Mouse (Mus musculus) adrenal gland, postnatal 4 days (tissue): ENCODE measurements around the gene Idnk. TPM values are rescaled to one million over a fixed set of nuclear protein-coding genes. Genes with fewer than 3 reads are reported as not detected.
"Not testable (repeated sequence)": the region's sequence is repeated elsewhere in the genome, so short reads cannot be mapped to it uniquely, and the experiment has no call there.

Experiments used
- DNase-seq, 2 experiments: peaks; one replicate each; pipeline ENCODE4 v3.0.0; 2021 to 2022; ENCODE audit warnings: low spot score in 2 of 2, mixed read lengths in 2 of 2
- total RNA-seq, 2 experiments: library from RNA; stranded (reverse); gene quantifications; 2 replicates each; pipeline ENCODE4 v1.2.3; 2021

Gene Idnk
- total RNA-seq, 2 experiments from 2014 or later, result 51.0 to 58.0 TPM

DNA sequence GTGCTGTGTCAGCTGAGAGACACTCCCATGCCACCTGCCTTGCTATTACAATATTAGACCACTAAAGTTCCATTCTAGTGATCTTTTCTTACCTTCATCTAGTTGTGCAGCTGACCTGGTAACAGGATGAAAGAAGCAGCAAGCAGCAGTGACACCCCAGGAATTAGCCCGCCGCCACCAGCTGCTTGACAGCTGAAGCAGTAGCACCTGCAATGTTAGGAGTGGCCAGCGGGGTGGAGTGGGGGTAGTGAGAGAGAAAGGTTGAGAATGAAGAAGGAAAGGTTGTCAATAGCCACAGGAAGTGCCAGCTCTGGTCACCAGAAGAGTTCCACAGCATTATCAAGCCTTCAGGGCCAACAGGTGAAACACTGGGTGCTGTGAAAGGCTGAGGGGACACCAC is 25.8 kb upstream of the Idnk start:
- no peak for DNase-seq

DNA sequence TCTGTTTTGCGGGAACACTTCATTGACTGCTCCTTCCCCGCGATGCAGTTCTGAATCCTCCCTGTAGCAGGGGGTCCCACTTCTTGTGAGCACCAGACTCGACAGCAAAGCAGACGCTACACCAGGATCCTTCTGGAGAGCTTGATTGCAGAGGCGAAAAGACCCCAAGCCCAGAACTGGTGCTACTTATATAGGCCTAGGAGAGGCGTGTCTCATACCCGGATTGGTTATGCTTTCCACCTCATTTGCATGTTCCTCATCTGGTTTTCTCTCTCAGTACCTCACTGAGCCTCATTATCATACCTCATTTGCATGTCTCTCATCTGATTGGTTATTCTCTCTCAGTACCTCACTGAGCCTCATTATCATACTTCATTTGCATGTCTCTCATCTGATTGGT is 10.8 kb upstream of the Idnk start:
- DNase-seq, result not testable (repeated sequence)

DNA sequence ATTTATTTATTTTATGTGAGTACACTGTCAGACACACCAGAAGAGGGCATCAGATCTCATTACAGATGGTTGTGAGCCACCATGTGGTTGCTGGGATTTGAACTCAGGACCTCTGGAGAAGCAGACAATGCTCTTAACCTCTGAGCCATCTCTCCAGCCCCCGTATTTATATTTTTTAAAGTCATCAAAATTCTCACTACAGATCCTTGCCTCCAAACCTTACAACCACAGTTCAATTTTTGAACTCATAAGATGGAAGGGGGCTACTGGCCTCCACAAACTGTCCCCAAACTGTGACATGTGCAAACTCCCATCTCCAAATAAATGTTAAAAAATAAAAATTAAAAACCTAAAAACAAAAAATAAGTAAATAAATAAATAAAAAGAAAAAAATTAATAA is 9.7 kb upstream of the Idnk start:
- no peak for DNase-seq

DNA sequence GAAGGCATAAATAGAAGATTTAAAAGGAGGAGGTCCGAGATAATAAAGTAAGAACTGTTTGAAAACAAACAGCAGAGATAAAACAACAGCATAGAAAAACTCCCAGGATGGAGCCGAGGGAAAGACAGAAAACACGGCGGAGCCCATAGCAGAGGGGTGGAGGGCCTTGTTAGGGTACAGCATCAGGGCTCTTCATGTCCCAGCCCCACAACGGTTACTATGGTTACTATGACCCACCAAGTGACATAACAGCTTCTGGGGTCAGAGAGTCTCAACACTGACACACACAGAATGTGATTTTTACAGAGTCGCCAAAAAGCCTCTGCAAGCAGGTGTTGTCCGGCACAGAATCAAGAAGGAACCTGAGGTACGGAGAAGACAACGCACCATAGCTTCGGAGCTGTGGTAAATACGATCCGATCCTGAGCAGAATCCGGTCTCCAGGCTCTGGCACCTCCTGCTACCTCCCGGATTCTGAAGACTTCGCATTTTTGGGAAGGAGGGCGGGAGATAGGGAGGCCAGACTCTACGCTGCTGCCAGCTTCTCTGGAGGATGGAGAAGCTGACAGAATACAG is 9.1 kb upstream of the Idnk start:
- DNase-seq, result no peak

DNA sequence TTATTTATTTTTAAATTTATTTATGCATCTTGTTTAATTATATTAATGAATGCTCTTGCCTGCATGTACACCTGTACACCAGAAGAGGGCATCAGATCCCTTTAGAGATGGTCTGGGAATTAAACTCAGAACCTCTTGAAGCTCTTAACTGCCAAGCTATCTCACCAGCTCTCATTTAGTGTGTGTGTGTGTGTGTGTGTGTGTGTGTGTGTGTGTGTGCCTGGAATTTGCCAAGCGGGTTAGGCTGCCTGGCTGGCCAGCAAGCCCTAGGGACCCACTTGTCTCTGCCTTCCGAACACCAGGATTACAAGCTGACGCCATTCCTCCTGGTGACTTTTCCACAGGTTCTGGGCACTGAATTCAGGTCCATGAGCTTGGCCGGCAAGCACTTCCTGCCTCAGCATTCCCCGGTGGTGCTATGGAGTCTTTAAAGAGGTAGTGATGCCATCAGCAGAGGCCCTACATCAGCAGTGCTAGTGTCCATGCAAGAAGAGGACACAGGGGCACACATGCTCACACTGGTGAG is 8.4 kb upstream of the Idnk start:
- no peak for DNase-seq

DNA sequence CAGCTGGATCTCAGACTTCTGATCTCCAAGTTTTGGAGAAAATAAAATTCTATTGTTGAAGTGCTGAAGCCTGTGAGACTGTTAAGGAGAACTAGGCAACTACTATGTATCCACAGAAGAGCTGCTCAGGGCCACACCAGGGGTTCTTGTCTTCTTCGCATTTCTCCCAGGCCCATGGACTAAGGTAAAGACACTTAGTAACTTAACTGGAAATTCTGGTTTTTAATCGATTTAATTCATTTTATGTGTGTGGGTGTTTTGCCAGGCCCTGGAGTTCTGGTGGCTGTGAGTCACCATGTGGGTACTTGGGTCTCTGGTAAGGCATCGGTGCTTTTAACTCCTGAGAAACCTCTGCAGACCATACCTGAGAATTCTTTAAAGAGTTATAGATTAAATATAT is 7.8 kb upstream of the Idnk start:
- no peak for DNase-seq

DNA sequence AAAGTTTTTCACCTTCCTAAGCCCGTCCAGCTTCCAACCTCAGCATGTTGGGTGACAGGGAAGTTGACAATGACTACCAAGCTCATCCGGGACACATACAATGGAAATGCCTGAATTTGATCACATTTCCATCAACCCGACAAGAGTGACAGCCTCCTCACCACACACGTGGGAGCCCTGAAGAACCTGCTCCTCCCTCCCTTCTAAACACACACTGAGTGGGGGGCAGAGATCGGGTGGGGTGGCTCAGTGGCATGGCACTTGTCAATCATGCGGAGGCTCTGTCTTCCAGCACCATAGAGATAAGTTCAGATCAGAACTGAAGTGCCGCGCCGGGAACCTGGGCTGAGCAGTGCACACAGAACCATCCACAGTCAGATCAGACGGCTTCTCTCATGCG is 7.0 kb upstream of the Idnk start:
- DNase-seq, result no peak

DNA sequence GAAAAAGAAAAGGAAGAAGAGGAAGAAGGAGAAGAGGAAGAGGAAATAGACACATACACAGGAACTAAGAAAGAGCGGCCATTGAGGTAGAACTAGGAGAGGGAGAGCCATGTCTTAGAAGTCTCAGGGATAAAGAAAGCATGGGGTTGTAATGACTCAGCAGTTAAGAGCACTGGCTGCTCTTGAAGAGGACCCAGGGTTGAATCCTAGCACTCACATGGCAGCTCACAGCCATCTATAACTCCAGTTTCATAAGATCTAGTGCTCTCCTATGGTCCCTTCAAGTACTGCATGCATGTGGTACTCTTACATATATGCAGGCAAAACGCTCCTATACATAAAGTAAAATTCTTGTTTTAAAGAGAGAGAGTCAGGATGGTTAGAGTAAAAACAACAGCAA is 1.4 kb upstream of the Idnk start:
- no peak for DNase-seq

DNA sequence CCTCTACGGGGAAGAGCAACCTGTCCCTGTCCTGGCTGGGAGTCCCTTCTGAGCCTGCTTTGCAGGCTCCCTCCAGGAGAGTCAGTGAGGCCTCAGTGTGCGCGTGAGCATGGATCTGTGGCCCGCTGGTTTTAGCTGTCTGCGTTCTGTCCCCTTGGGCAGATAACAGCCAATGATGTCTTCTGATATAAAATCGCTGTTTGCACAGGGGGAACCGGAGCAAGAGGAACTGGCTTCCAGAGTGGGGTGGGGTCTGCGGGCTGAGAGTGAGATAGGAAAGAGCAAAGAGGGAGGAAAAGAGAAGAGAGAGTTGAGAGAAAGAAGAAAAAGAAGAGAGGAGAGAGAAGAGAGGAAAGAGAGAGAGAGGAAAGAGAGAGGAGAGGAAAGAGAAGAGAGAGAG is 413 bp upstream of the Idnk start:
- DNase-seq, result no peak

DNA sequence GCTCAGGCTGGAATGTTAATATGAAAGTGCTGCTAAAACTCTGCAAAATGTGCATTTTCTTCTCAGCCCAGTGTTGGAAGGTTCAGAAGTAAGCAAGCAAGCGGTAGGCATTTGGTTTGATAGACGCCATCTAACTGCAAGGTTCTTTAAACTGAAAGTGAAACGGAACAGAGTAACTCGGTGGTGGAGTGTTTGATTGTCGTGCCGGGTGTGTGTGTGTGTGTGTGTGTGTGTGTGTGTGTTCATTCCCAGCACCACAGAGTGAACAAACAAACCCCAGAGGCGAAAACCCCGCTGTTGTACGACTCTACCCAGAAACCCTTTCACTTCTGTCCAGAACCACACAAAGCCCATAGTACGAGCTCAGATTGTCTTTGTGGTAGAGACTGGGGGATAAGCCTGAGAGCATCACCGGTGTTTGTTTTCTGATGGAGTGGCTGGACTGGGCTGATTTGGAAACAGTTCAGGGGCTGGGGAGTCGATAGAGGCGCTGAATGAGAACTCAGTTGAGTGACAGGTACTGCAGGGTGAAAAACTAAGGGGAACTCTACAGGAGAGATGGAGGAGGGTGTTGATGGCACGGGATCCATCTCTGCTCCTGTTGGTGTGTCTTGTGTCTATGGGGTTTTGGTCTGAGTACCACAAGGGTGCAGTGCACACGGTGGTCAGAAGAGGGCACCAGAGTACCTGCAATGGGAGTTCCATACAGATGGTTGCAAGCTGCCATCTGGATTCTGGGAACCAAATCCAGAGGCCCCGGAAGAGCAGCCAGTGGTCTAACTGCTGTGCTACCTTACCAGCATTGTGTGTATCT is 857 bp downstream of the Idnk start:
- peak; percentile 58 to 79 for DNase-seq

DNA sequence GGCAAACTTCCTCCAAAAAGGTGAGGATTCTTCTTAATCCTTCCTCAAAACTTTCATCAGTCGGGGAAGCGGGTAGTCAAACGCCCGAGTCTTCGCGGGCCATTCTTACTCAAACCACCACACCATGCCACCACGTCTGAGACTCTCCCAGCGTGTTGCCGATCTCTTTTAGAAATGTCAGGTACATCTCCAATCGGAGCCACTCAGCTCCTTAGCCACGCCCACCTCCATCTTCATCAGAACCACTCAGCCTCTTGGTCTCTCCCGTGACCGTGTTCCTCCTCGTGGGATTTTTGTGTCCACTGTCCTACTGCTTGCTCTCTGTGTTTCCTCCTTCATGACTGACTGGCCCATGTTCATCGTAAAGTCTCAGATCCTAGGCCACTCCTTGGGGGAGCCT is 3.3 kb downstream of the Idnk start:
- DNase-seq, result no peak

DNA sequence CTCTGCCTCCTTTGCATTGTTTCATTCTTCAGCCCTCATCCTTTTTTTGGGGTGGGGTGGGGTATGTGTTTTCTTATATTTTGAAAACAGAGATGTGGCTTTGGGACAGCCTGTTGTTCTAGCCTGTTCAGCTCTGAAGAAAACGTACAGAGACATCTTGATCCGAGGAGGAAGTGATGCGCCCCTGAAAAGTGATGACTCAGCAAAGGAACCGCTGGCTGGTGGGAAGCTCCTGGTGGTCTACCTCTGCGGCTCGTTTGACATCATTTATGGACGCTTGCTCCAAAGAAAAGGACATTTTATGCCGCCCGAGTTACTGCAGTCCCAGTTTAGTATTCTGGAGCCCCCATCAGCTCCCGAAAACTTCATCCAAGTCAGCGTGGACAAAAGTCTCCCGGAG is 5.9 kb downstream of the Idnk start:
- no peak for DNase-seq

DNA sequence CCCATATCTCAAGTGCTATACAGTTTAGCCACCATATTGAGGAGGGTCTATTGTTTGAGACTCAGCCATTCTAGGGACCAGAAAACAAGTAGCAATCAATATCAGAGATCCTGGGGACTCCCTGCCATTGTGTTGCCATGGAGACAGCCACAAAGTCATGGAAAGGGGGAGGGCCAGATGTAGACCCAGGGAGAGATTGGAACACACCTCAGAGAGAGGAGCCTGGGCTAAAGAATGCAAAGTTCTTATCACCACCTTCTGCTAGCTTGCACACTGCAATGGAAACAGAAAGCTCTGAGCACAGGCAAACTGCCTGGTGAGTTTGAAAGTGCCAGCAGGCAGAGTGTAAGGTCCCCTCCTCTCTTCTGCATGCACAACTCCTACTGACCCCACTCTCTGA is 10.7 kb downstream of the Idnk start:
- no peak for DNase-seq

DNA sequence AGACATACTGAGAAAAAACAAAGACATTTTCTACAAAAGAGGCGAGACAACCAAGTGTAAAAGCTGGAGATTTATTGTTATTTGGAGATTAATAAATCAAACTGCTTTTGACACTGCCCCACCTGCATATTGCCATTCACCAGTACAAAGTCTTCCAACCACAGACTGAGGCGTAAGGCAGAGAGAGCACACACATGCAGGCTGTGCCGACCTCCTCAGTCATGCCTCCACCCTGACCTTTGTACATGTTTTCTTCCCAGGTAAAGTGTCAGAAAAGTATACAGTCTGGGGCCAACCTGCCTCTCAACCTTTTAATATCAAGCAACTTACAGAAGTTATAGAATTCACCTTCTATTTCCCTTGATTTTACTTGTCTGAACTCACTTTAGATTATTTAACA is 18.7 kb downstream of the Idnk start:
- DNase-seq, result no peak

DNA sequence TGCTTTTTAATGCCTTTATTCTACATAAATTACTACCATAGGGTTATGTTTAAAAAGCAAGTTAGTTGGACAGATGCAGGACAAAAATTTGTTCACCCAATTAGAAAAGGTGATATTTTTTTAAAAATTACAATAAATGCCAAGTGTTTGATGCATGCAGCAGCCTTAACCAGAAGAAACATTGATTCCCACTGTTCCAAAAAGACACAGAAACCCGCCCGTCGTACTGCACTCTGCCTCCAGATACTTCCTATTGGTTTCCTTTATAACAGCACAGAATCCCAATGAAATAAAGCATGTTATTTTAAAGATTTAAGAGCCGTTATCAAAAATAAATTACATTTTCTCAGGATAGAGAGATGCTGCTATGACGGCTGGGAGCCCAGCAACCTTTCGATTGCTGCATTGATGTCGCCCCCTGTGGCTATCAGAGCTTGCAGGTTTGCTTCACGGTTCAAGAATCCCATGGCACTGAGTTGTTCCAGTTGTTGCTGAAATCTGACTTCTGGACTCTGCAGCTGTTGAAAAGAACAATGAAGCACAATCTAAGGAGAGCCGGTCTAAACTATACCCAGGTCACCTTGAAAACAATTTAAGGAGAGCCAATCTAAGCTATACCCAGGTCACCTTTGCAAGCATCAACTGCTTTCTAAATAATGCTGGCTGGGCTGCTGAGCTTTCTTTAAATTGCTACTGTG is 20.2 kb downstream of the Idnk start:
- DNase-seq, result peak; percentile 100

DNA sequence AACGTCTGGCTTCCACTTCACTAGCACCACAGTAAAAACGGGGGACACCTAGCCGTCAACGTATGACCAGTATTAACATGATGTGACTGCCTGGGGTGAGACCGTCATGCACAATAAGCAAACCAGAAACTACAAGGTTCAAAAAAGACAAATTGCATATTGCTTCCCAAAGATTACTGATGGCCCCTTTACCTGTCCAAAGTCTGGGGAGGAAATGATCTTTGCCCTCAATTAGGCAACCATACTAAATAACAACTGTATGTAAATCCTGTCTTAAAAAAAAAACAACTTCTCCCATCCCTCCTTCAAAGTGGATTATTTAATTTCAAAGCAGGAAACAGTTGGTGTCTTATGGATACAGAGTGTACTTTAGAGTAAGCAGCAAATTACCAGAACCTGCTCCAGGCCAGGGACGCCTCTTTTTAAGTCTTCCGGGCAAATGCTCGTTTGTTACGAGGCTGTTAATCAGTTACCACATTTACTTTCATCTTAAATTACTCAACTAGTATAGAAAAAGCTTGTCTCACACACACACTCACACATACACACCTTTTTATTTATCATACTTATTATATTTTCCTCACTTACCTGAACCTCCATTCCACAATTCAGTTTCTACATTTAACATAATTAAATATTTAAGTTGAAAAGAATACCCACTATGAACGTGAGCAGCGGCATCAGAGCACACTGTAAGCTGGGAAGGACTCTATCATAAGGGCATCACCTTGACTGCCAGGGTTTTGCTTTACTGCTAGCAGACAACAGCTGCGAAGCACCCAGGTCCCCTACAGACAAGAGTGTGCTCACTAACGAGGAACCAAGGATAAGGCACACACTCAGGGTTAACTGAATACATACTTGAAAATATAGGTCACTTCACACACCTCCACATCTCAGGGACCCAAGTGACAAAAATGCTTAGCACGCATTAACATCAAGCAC is 24.4 kb downstream of the Idnk start:
- no peak for DNase-seq

DNA sequence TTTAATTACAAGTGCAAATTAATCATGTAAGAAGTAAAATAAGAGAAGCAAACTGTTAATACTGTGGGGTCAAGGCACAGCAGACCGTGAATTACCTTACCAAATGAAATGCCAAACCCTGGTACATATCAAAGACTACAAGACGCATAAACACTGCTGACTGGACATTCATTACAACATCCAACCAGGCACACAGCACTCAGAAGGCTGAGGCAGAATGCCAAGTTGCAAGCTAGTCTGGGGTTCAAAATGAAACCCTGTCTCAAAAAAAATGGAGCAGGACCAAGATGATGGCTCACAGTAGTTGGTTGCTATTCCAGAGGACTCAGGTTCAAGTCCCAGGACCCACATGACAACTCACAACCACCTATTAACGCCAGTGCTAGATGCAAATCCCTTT is 26.7 kb downstream of the Idnk start:
- DNase-seq, result no peak

DNA sequence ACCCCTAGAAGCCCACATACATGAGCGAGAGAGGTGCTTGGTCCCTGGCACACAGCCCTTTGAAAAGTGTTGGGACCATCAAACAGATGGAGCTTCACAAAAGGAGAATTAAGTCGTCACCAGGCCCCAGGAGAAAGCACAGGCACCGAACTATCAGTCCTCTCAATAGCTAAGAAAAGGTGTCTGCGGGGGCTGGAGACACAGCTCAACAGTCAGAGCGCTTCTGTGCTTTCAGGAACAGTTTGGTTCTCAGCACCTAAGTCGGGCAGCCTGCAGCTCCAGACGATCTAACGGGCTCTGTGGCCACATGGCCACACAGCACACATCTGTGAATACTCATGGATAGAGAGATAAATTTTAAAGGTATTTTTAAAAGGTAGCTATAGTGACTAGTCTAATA is 28.8 kb downstream of the Idnk start:
- no peak for DNase-seq

DNA sequence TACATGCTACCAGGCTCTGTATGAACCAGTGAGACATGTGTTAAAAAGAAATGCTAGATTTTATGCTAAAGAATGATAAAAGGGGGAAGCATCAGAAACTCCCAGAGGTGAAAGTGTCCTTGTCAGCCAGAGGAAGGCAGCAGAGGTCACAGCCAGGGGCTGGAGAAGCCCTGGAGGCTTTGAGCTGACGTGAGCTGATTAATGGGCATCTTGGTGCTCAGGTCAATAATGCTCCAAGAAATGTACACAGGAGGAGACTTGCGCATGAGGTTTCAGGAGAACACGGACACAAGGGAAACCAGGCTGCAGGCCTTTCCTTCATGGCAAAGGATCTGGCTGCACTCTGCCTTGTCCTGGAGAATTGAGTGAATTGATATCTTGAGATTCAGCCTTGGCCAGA is 30.3 kb downstream of the Idnk start:
- DNase-seq, result no peak

DNA sequence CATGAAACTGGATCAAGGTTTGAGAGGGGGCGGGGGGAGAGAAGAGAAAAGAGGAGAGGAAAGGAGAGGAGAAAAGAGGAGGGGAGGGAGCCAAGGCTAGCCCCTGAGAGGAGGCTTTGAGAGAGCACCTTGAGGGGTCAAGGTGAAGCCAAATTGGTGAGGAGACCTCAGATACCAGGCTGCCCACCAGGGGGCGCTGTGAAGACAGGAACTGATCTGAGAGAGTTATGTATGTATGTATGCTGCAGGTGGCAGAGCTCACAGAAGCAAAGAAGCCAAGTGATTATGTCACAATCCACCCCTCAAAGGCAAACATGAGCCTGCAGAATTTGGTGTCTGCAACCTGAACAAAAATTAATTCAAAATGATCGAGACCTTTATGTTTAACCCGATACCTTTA is 31.0 kb downstream of the Idnk start:
- DNase-seq, result peak; percentile 67 to 82

DNA sequence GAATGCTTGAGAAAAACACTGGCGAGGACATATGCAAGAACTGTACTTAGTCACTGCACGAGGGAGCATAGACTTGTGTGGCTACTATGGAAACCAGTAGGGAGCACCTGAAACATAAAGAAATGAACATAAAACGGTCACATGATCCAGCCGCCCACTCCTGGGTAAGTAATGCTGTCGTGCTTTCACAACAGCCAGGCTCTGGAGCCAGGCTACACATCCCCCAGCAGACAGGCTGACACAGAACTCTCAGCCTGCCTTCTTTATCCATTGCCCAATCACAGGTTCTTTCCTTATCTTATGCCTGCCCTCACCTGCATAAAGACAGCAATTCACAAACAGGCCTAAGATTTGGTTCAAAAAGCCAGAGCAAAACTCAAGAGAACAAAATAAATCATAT is 32.0 kb downstream of the Idnk start:
- no peak for DNase-seq
